In the genomic region with DNA sequence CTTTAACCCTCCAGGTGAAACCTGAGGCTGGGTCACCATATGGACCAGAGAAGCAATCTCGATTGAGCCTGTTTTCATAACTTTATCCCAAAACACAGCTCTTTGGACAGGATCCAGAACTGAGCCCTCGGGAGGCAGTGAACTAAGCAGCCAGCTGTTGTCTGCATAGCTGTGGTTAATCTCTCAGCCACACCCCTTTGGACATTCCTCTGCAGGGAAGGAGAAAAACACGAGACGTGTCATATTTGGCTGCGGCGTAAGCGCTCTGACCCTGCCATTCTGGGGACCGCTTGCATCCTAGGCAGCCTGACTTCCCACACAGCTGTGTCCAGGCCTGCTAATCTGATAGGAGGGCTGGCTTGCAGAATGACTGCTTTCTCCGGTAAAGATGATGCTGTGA, we compare ENCODE assay signal across 9 mouse cellular contexts. TPM values are rescaled to one million over a fixed set of nuclear protein-coding genes. Genes with fewer than 3 reads are reported as not detected.
DNase-seq lines count a peak whose midpoint lies in the region; ATAC-seq lines count a peak whose summit lies in the region.
"Had no signal": no experiment of that assay in that cellular context is flagged by ENCODE, and none has a peak within 500 bp of the region (broad histone marks: within the 10 kb centered on the region; RNA-seq: fewer than 3 reads in every experiment).

No protein-coding gene starts in this region.

- H3K4me1 ChIP-seq in midbrain, embryonic 12.5 days: peaks cover 16% of the 10 kb centered on the region
- no peaks in the 10 kb centered on the region; the same call in 1 of the 2 replicates for H3K4me1 ChIP-seq in midbrain, embryonic 16.5 days (ENCODE audit: control insufficient read depth, insufficient read depth, low read length)
- H3K4me1 ChIP-seq in intestine, embryonic 16.5 days (ENCODE audit: control insufficient read depth, insufficient read depth, low read length): peaks cover 9% of the 10 kb centered on the region; the same call in 1 of the 2 replicates
- H3K4me1 ChIP-seq: megakaryocyte, embryonic 14.5 days had no signal

- 0 out of 2 replicates have a peak overlapping the region, but pooled peaks have one; percentile 20 for H3K27ac ChIP-seq in midbrain, embryonic 12.5 days (replicated peaks)
- H3K27ac ChIP-seq in midbrain, embryonic 16.5 days (ENCODE audit: low read length): no peak overlapping the region
- 0 out of 2 replicates have a peak overlapping the region, but pooled peaks have one; percentile 43 for H3K27ac ChIP-seq in intestine, embryonic 16.5 days (ENCODE audit: low read length)

- WGBS in midbrain, embryonic 12.5 days: 49% methylated on average over 9 of the region's 9 CpGs
- WGBS in midbrain, embryonic 16.5 days: 39% methylated on average over 9 of the region's 9 CpGs
- WGBS in intestine, embryonic 16.5 days: 28% methylated on average over 9 of the region's 9 CpGs

- peak; percentile 84 for DNase-seq in gastrocnemius, adult 18-20 months (ENCODE audit: low spot score)
- DNase-seq in lung, postnatal 14 days: peak; percentile 71
- DNase-seq in right cerebral cortex, postnatal 25 days: no peak
- DNase-seq in B cell, adult 2 months: no peak
- DNase-seq in thymus, postnatal 25 days: no peak

- no peak for ATAC-seq in midbrain, embryonic 12.5 days (ENCODE audit: low FRiP score, low read depth)
- no peak for ATAC-seq in midbrain, embryonic 16.5 days
- peak; percentile 83 for ATAC-seq in intestine, embryonic 16.5 days

- H3K4me3 ChIP-seq in midbrain, embryonic 12.5 days: no peak overlapping the region
- H3K4me3 ChIP-seq in midbrain, embryonic 16.5 days (ENCODE audit: low read depth, low read length): no peak overlapping the region
- no peak overlapping the region for H3K4me3 ChIP-seq in intestine, embryonic 16.5 days (ENCODE audit: low read length)
- H3K4me3 ChIP-seq: megakaryocyte, embryonic 14.5 days had no signal

- H3K4me2 ChIP-seq in midbrain, embryonic 12.5 days (replicated peaks): no peak overlapping the region
- no peak overlapping the region for H3K4me2 ChIP-seq in midbrain, embryonic 16.5 days (ENCODE audit: low read length)
- no peak overlapping the region for H3K4me2 ChIP-seq in intestine, embryonic 16.5 days (ENCODE audit: low read depth, low read length)

- no peaks in the 10 kb centered on the region for H3K27me3 ChIP-seq in midbrain, embryonic 12.5 days
- no peaks in the 10 kb centered on the region for H3K27me3 ChIP-seq in midbrain, embryonic 16.5 days (ENCODE audit: control insufficient read depth, insufficient read depth, low read depth, low read length)
- H3K27me3 ChIP-seq in intestine, embryonic 16.5 days (replicated peaks; ENCODE audit: control insufficient read depth, insufficient read depth, low read length): no peaks in the 10 kb centered on the region
- H3K27me3 ChIP-seq: megakaryocyte, embryonic 14.5 days had no signal

- no peak overlapping the region for H3K9ac ChIP-seq in midbrain, embryonic 12.5 days (replicated peaks)
- no peak overlapping the region for H3K9ac ChIP-seq in midbrain, embryonic 16.5 days (ENCODE audit: low read depth, low read length)
- H3K9ac ChIP-seq in intestine, embryonic 16.5 days (ENCODE audit: low read depth, low read length): no peak overlapping the region

- 0 out of 2 replicates have a peak, but pooled peaks cover under 1% of the 10 kb centered on the region for H3K9me3 ChIP-seq in midbrain, embryonic 12.5 days
- H3K9me3 ChIP-seq in midbrain, embryonic 16.5 days (replicated peaks; ENCODE audit: control insufficient read depth, low read length, poor library complexity, severe bottlenecking): peaks cover 3% of the 10 kb centered on the region; the same call in 1 of the 2 replicates
- no peaks in the 10 kb centered on the region for H3K9me3 ChIP-seq in intestine, embryonic 16.5 days (ENCODE audit: control insufficient read depth, low read length)

- H3K36me3 ChIP-seq in midbrain, embryonic 12.5 days: no peaks in the 10 kb centered on the region
- no peaks in the 10 kb centered on the region for H3K36me3 ChIP-seq in midbrain, embryonic 16.5 days (ENCODE audit: control insufficient read depth, insufficient read depth, low read length)
- H3K36me3 ChIP-seq in intestine, embryonic 16.5 days (ENCODE audit: control insufficient read depth, insufficient read depth, low read length): no peaks in the 10 kb centered on the region

RNA-seq across cellular contexts. Expression of a gene that starts 55.6 kb away (rescaled TPM):
- 78.0 and 79.7 TPM in 2 replicates for polyA plus RNA-seq in midbrain, embryonic 12.5 days (2016; fragmentation: Nextera tagmentation; extraction: Ambion mirVana)
- 79.9 and 84.3 TPM in 2 replicates for polyA plus RNA-seq in midbrain, embryonic 16.5 days (2015; fragmentation: Nextera tagmentation; extraction: Ambion mirVana)
- 100 to 1,000 TPM; 150 to 159 TPM for total RNA-seq in gastrocnemius, adult 18-20 months (2021)
- polyA plus RNA-seq in intestine, embryonic 16.5 days (2015; fragmentation: Nextera tagmentation; extraction: Ambion mirVana): 27.0 and 59.0 TPM in 2 replicates

Comparison
In these comparisons a context has a peak if more than half of its experiments do, and no peak if none do; other contexts are left out.
1. DNase-seq: peak in gastrocnemius, adult 18-20 months (single experiment) and lung, postnatal 14 days (single experiment); none in right cerebral cortex, postnatal 25 days (single experiment), B cell, adult 2 months (0 of 2) and thymus, postnatal 25 days (single experiment).